Mouse (Mus musculus) adrenal gland, adult 8-10 months (tissue): ENCODE measurements around the gene Nlgn1. TPM values are rescaled to one million over a fixed set of nuclear protein-coding genes. Genes with fewer than 3 reads are reported as not detected.
A peak's percentile ranks its signal among the peaks of the same experiment; 100 is the strongest.

Source experiments
- DNase-seq: peaks from one replicate; pipeline ENCODE4 v3.0.0; 2022
- total RNA-seq, 4 experiments: library from RNA; stranded (reverse); gene quantifications; 2 replicates each; pipeline ENCODE4 v1.2.4; 2022

The Nlgn1 gene
- total RNA-seq = 1 to 10 TPM in 1 of 4 experiments, under 1 TPM in 3; 0.65 to 1.1 (median 0.86) TPM

- no peak for DNase-seq
Observed at GRCm38 (mm10) chr3:26332400-26333238, at the start of gene Nlgn1. TSS of gene Nlgn1 (minus strand) at chr3:26332460.

GRCm38 (mm10) chr3:26378272-26378671 lies 46.0 kb upstream of the Nlgn1 start:
- no peak for DNase-seq

GRCm38 (mm10) chr3:26355082-26355481 lies 22.8 kb upstream of the Nlgn1 start:
- DNase-seq = no peak

GRCm38 (mm10) chr3:26354483-26355030 lies 22.3 kb upstream of the Nlgn1 start:
- DNase-seq = no peak

- no peak for DNase-seq
Observed at GRCm38 (mm10) chr3:26337495-26337894, 5.2 kb upstream of the Nlgn1 start.

- no peak for DNase-seq
Observed at GRCm38 (mm10) chr3:26333239-26333811, 1.1 kb upstream of the Nlgn1 start.

- DNase-seq = no peak
Observed at GRCm38 (mm10) chr3:26331177-26332061, 841 bp downstream of the Nlgn1 start.

- DNase-seq = no peak
Observed at GRCm38 (mm10) chr3:26330863-26331176, 1.4 kb downstream of the Nlgn1 start.

GRCm38 (mm10) chr3:26330019-26330418 lies 2.2 kb downstream of the Nlgn1 start:
- no peak for DNase-seq

- DNase-seq = no peak
Observed at GRCm38 (mm10) chr3:26324510-26324909, 7.8 kb downstream of the Nlgn1 start.

GRCm38 (mm10) chr3:26317397-26317796 lies 14.9 kb downstream of the Nlgn1 start:
- DNase-seq = no peak

GRCm38 (mm10) chr3:26297869-26298268 lies 34.4 kb downstream of the Nlgn1 start:
- no peak for DNase-seq

GRCm38 (mm10) chr3:26270894-26271795 lies 61.1 kb downstream of the Nlgn1 start:
- DNase-seq = no peak

GRCm38 (mm10) chr3:26246564-26246963 lies 85.7 kb downstream of the Nlgn1 start:
- no peak for DNase-seq

- DNase-seq = no peak
Observed at GRCm38 (mm10) chr3:26243274-26243673, 89.0 kb downstream of the Nlgn1 start.

GRCm38 (mm10) chr3:26230006-26230405 lies 102.3 kb downstream of the Nlgn1 start:
- peak; percentile 1 for DNase-seq

- peak; percentile 37 for DNase-seq
Observed at GRCm38 (mm10) chr3:26228827-26229226, 103.4 kb downstream of the Nlgn1 start.

GRCm38 (mm10) chr3:26228172-26228781 lies 104.0 kb downstream of the Nlgn1 start:
- no peak for DNase-seq

- DNase-seq = no peak
Observed at GRCm38 (mm10) chr3:26223500-26223899, 108.8 kb downstream of the Nlgn1 start.

- peak; percentile 10 for DNase-seq
Observed at GRCm38 (mm10) chr3:26216231-26216630, 116.0 kb downstream of the Nlgn1 start.

- no peak for DNase-seq
Observed at GRCm38 (mm10) chr3:26202702-26203101, 129.6 kb downstream of the Nlgn1 start.
